Mouse (Mus musculus): Measurements from ENCODE around the gene Ralbp1. TPM values are rescaled to one million over a fixed set of nuclear protein-coding genes. Genes with fewer than 3 reads are reported as not detected.

Ralbp1 gene
- polyA plus RNA-seq, 1 experiment from 2014 or later, result 95.3 TPM

DNA sequence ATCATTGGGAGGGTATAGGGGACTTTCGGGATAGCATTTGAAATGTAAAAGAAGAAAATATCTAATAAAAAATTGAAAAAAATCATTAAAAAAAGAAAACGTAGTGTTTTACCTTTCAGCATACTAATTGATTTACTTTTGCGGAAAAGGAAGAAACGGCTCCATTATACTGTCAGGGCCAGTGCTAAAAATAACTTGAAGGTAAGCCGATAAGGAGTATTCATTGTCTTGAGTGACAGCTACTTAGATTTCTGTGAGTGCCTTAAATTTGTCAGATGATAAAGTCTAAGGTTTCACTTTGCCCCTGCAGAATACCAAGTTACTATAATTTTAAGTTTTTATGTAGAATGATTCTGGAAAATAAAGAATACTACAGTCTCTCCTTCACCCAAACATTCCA lies 65.4 kb downstream of the Ralbp1 start:
- Histone ChIP-seq H3K4me2 (no peak overlapping the region), H3K27me3 (replicated peaks) (no peaks in the 10 kb centered on the region), H3K9me3 (no peaks in the 10 kb centered on the region), H3K9ac (no peak overlapping the region), H3K4me1 (no peaks in the 10 kb centered on the region), H3K27ac (no peak overlapping the region), H3K36me3 (peaks cover 30% of the 10 kb centered on the region), H3K4me3 (replicated peaks) (no peak overlapping the region)
- ATAC-seq (ENCODE audit: insufficient read depth, low FRiP score, low read depth), result no peak
- 69% methylated on average over 5 of the region's 5 CpGs for WGBS

DNA sequence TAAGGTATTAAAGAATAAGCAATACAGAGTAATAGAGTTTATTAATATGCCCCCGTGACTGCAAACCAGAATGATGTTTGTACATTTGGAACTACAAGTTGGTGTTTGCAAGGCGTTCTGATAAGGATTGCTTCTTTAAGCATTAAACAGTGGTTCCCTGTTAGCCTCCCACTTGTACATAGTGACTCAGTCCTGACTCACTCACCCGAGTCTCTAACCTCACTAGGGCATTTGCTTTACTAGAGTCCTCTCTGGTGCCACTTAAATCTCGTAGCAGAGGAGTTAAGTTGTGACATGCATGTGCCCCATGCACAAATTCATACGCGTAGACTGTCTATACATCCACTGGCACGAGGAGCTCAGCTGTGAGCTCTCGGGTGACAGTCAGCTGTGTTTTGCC lies 71.8 kb downstream of the Ralbp1 start:
- no peak overlapping the region for H3K4me3 ChIP-seq (replicated peaks)
- H3K4me2 ChIP-seq, result no peak overlapping the region
- H3K36me3 ChIP-seq, result peaks cover 41% of the 10 kb centered on the region
- ATAC-seq (ENCODE audit: insufficient read depth, low FRiP score, low read depth), result no peak
- H3K4me1 ChIP-seq, result no peaks in the 10 kb centered on the region
- H3K9me3 ChIP-seq, result no peaks in the 10 kb centered on the region
- H3K27me3 ChIP-seq (replicated peaks), result no peaks in the 10 kb centered on the region
- H3K27ac ChIP-seq, result no peak overlapping the region
- no peak overlapping the region for H3K9ac ChIP-seq
- WGBS, result 87% methylated on average over 8 of the region's 8 CpGs

DNA sequence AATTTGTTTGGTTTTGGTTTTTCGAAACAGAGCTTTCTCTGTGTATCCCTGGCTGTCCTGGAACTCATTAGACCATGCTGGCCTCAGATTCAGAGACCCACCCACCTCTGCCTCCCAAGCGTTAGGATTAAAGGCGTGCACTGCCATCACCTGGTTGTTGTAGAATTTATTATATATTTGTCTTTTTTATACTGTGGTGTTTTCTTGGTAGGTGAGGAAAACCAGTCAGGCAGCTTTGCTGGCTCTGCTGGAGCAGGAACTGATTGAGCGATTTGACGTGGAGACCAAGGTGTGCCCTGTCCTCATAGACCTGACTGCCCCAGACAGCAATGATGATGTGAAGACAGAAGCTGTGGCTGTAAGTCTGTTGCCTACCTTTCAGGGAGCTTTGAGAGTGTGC lies 74.6 kb downstream of the Ralbp1 start:
- H3K27me3 ChIP-seq (replicated peaks), result no peaks in the 10 kb centered on the region
- H3K27ac ChIP-seq, result 0 out of 2 replicates have a peak overlapping the region, but pooled peaks have one; percentile 57
- WGBS, result 64% methylated on average over 5 of the region's 5 CpGs
- H3K4me1 ChIP-seq, result no peaks in the 10 kb centered on the region
- H3K4me3 ChIP-seq (replicated peaks), result no peak overlapping the region
- peaks cover 34% of the 10 kb centered on the region; the same call in 1 of the 2 replicates for H3K36me3 ChIP-seq
- no peaks in the 10 kb centered on the region for H3K9me3 ChIP-seq
- ATAC-seq (ENCODE audit: insufficient read depth, low FRiP score, low read depth), result peak; percentile 83
- no peak overlapping the region for H3K4me2 ChIP-seq
- H3K9ac ChIP-seq, result no peak overlapping the region

DNA sequence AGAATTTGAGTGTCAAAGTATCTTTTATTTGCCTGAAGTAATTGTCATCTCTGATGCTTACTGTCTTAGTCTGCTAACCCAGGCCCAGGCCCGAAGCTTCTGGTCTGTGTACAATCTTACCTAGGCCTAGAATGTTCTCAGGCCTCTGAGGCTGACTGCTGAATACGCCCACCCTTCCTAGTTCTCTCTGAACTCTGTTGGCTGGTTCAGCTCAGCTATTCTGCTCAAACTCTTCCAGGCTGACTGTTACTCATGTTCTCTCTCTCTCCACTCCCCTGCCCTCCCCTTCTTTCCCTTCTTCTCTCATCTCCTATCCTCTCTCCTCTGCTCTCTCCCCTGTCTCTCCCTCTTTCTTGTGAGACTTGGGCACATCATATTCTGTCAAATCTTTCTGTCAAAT lies 79.2 kb downstream of the Ralbp1 start:
- Histone ChIP-seq H3K27me3 (replicated peaks) (no peaks in the 10 kb centered on the region), H3K27ac (no peak overlapping the region), H3K4me1 (no peaks in the 10 kb centered on the region), H3K4me2 (no peak overlapping the region), H3K36me3 (peaks cover 11% of the 10 kb centered on the region; the same call in 1 of the 2 replicates), H3K9ac (no peak overlapping the region), H3K4me3 (replicated peaks) (no peak overlapping the region), H3K9me3 (no peaks in the 10 kb centered on the region)
- no peak for ATAC-seq (ENCODE audit: insufficient read depth, low FRiP score, low read depth)
- WGBS, result 81% methylated on average over 2 of the region's 2 CpGs

DNA sequence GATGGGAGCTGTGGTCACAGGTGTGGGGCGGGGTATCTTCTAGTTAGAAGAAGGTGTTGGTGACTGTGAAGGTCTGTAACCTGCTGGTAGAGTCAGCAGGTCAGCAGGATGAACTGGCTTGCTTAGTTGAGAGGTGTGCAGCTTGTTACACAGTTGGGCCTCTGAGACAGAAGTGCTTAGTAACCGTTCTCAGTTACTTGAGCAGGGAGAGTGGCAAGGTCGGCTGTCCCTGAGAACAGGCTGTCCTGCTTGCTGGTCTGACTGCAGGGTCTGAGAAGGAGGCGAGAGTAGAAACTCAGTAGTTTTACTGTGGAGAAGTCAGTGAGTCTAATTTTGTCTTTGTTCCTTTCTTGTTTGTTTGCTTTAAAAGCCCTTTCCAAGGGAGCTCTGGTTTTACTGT lies 79.6 kb downstream of the Ralbp1 start:
- no peak for ATAC-seq (ENCODE audit: insufficient read depth, low FRiP score, low read depth)
- WGBS, result 75% methylated on average over 4 of the region's 4 CpGs
- no peaks in the 10 kb centered on the region for H3K4me1 ChIP-seq

DNA sequence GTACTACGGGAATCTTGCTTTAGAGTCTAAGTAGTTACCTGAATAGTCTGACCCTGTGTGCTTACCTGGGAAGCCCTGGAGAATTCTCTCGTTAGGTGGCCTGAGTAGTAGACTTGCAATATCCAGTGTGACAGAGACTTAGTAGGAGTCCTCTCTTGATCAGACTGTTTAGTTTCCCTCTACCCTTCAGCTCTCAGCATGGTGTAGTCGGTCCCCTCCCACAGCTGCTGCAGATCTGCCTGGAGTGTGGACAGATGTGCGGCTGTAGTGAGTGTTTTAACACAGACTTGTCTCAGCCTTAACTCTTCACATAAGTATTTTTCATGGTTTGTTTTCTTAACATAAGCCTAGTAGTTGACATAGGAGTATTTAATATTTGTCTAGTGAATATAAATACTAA lies 83.6 kb downstream of the Ralbp1 start:
- peak; percentile 18; the same call in 1 of the 2 replicates for ATAC-seq (ENCODE audit: insufficient read depth, low FRiP score, low read depth)
- Histone ChIP-seq H3K4me1 (no peaks in the 10 kb centered on the region), H3K4me3 (replicated peaks) (no peak overlapping the region), H3K36me3 (peaks cover 4% of the 10 kb centered on the region; the same call in 1 of the 2 replicates), H3K9me3 (no peaks in the 10 kb centered on the region), H3K27me3 (replicated peaks) (no peaks in the 10 kb centered on the region), H3K9ac (no peak overlapping the region), H3K27ac (no peak overlapping the region), H3K4me2 (no peak overlapping the region)
- 68% methylated on average over 4 of the region's 4 CpGs for WGBS

More for the DNA sequence above, 79.6 kb downstream of the Ralbp1 start:
- H3K4me3 ChIP-seq (replicated peaks), result no peak overlapping the region
- no peak overlapping the region for H3K4me2 ChIP-seq
- no peak overlapping the region for H3K27ac ChIP-seq
- H3K27me3 ChIP-seq (replicated peaks), result no peaks in the 10 kb centered on the region
- H3K9me3 ChIP-seq, result no peaks in the 10 kb centered on the region
- no peak overlapping the region for H3K9ac ChIP-seq
- H3K36me3 ChIP-seq, result peaks cover 11% of the 10 kb centered on the region; the same call in 1 of the 2 replicates

DNA sequence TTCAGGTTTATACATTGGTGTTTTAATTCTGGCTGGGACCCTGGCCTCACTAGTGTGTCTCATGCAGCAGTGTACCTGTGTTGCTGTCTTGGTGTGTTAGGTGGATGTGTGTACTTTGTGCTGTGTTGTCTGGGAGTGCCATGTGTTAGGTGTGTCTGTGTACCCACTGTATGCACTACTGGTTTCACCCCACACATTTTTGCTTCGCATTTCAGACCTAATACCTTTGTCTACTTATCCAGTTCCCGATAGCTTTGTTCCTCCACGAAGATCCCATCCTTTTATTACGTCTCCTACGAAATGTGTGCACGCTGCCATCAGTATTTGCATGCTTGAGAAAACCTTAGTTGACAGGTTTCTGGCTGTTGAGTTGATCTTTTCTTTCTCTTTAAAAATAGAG lies 85.1 kb downstream of the Ralbp1 start:
- Histone ChIP-seq H3K4me2 (no peak overlapping the region), H3K4me1 (no peaks in the 10 kb centered on the region), H3K4me3 (replicated peaks) (no peak overlapping the region), H3K27me3 (replicated peaks) (no peaks in the 10 kb centered on the region), H3K27ac (no peak overlapping the region), H3K9me3 (no peaks in the 10 kb centered on the region), H3K9ac (no peak overlapping the region), H3K36me3 (peaks cover 4% of the 10 kb centered on the region; the same call in 1 of the 2 replicates)
- 86% methylated on average over 6 of the region's 6 CpGs for WGBS
- no peak for ATAC-seq (ENCODE audit: insufficient read depth, low FRiP score, low read depth)

DNA sequence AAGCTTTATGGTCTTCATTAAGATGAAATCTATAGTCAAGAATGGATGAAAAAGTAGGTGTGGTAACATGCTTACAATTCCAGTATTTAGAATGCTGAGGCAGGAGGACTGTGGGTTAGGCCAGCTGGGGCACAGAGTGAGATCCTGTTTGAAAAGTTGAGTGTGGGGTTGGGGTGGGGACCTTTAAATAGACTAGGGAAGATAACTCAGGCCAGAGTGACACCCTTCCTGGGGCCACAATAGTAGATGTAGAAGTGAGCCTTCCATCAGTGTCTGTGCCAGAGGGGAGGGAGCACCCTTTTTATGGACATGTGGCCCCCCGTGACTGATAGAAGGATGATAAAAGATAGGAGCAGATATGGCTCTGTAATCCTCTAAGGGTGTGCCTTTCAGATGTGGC lies 86.2 kb downstream of the Ralbp1 start:
- no peak for ATAC-seq (ENCODE audit: insufficient read depth, low FRiP score, low read depth)
- no peak overlapping the region for H3K27ac ChIP-seq
- peaks cover 3% of the 10 kb centered on the region; the same call in 1 of the 2 replicates for H3K36me3 ChIP-seq
- 74% methylated on average over 1 of the region's 1 CpGs for WGBS
- H3K9ac ChIP-seq, result no peak overlapping the region
- H3K4me3 ChIP-seq (replicated peaks), result no peak overlapping the region
- no peaks in the 10 kb centered on the region for H3K27me3 ChIP-seq (replicated peaks)
- no peak overlapping the region for H3K4me2 ChIP-seq
- no peaks in the 10 kb centered on the region for H3K9me3 ChIP-seq
- no peaks in the 10 kb centered on the region for H3K4me1 ChIP-seq

DNA sequence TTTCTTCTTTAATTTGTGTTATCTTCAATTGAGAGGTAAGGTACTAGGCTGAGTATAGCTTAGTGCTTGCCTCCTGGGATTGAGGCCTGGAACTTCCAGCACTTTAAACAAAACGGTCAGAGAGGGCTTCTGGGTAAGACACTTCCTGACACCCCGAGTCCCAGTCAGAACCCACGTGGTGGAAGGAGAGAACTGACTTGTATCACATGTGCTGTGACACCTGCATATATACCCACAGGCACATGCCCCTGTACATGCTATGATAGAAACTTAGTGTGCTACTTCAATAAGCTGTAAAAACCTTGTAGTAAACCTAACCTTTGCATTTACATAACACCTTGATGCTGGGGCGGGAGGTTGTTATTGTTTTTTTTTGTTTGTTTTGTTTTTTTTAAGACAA lies 87.2 kb downstream of the Ralbp1 start:
- no peak overlapping the region for H3K4me3 ChIP-seq (replicated peaks)
- no peaks in the 10 kb centered on the region for H3K4me1 ChIP-seq
- no peak overlapping the region for H3K4me2 ChIP-seq
- WGBS, result 59% methylated on average over 4 of the region's 4 CpGs
- H3K27ac ChIP-seq, result no peak overlapping the region
- H3K27me3 ChIP-seq (replicated peaks), result no peaks in the 10 kb centered on the region
- H3K9ac ChIP-seq, result no peak overlapping the region
- no peaks in the 10 kb centered on the region for H3K9me3 ChIP-seq
- peaks cover 3% of the 10 kb centered on the region; the same call in 1 of the 2 replicates for H3K36me3 ChIP-seq
- ATAC-seq (ENCODE audit: insufficient read depth, low FRiP score, low read depth), result no peak

Other genes starting within 250 kb of the Ralbp1 start
- not detected in 2 replicates for gene Txndc2, start 243.6 kb downstream of the Ralbp1 start, polyA plus RNA-seq (2015; fragmentation: Nextera tagmentation; extraction: Ambion mirVana)
- gene Rab31, start 113.0 kb downstream of the Ralbp1 start, polyA plus RNA-seq (2015; fragmentation: Nextera tagmentation; extraction: Ambion mirVana), result 32.0 and 32.4 TPM in 2 replicates
- gene Ppp4r1, start 103.2 kb downstream of the Ralbp1 start, polyA plus RNA-seq (2015; fragmentation: Nextera tagmentation; extraction: Ambion mirVana), result 29.9 and 36.9 TPM in 2 replicates
- gene Twsg1, start 65.4 kb upstream of the Ralbp1 start, polyA plus RNA-seq (2015; fragmentation: Nextera tagmentation; extraction: Ambion mirVana), result 118 and 119 TPM in 2 replicates
- 29.0 and 29.9 TPM in 2 replicates for gene Ankrd12, start 191.3 kb upstream of the Ralbp1 start, polyA plus RNA-seq (2015; fragmentation: Nextera tagmentation; extraction: Ambion mirVana)
- 349 and 368 TPM in 2 replicates for gene Ndufv2, start 215.8 kb upstream of the Ralbp1 start, polyA plus RNA-seq (2015; fragmentation: Nextera tagmentation; extraction: Ambion mirVana)
- 33.3 and 37.8 TPM in 2 replicates for gene Washc1, start 225.7 kb upstream of the Ralbp1 start, polyA plus RNA-seq (2015; fragmentation: Nextera tagmentation; extraction: Ambion mirVana)
- 17.3 and 21.9 TPM in 2 replicates for gene Ddx11, start 237.7 kb upstream of the Ralbp1 start, polyA plus RNA-seq (2015; fragmentation: Nextera tagmentation; extraction: Ambion mirVana)

All from stomach, embryonic 15.5 days (tissue).